Comparison of ENCODE assay signal across 24 mouse cellular contexts in the genomic region with DNA sequence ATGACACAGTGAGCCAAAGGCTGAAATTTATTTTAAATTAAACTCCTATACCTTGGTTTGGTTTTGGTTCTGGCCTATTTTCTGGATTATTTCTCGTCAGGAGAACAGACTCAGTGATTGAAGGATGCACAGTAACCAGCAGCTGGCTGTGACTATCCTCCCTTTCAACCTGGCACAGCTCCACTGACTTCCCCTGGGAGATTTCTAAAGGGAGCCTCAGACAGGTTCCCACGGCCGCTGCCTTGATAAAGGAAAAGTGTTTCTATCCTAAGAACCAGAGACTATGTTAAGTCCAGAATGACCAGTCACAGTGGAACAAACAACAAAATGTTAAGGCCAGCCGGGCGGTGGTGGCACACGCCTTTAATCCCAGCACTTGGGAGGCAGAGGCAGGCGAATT. TPM values are rescaled to one million over a fixed set of nuclear protein-coding genes. Genes with fewer than 3 reads are reported as not detected.
A peak's percentile ranks its signal among the peaks of the same experiment; 100 is the strongest.
DNase-seq lines count a peak whose midpoint lies in the region; ATAC-seq and TF ChIP-seq lines count a peak whose summit lies in the region.
"Had no signal": no experiment of that assay in that cellular context is flagged by ENCODE, and none has a peak within 500 bp of the region (broad histone marks: within the 10 kb centered on the region; RNA-seq: fewer than 3 reads in every experiment).

No protein-coding gene starts in this region.

- no peaks in the 10 kb centered on the region for H3K9me3 ChIP-seq in embryonic facial prominence, embryonic 14.5 days (ENCODE audit: control insufficient read depth, low read length)
- H3K9me3 ChIP-seq in embryonic facial prominence, embryonic 10.5 days: no peaks in the 10 kb centered on the region
- H3K9me3 ChIP-seq in midbrain, embryonic 14.5 days (ENCODE audit: control insufficient read depth, low read length): no peaks in the 10 kb centered on the region
- H3K9me3 ChIP-seq in midbrain, embryonic 15.5 days: no peaks in the 10 kb centered on the region
- H3K9me3 ChIP-seq in heart, postnatal 0 days (replicated peaks; ENCODE audit: control insufficient read depth, low read length): no peaks in the 10 kb centered on the region
- no peaks in the 10 kb centered on the region for H3K9me3 ChIP-seq in forebrain, embryonic 16.5 days (ENCODE audit: control insufficient read depth, low read length)
- H3K9me3 ChIP-seq in hindbrain, embryonic 16.5 days (ENCODE audit: control insufficient read depth, low read length): no peaks in the 10 kb centered on the region
- H3K9me3 ChIP-seq: forebrain, embryonic 12.5 days; hindbrain, embryonic 10.5 days; limb, embryonic 10.5 days; midbrain, embryonic 13.5 days; stomach, embryonic 15.5 days had no signal

- H3K9ac ChIP-seq in embryonic facial prominence, embryonic 14.5 days (ENCODE audit: low read depth, low read length): no peak overlapping the region
- no peak overlapping the region for H3K9ac ChIP-seq in midbrain, embryonic 14.5 days (replicated peaks; ENCODE audit: low read length)
- no peak overlapping the region for H3K9ac ChIP-seq in midbrain, embryonic 15.5 days
- H3K9ac ChIP-seq in heart, postnatal 0 days (replicated peaks; ENCODE audit: low read depth, low read length): no peak overlapping the region
- no peak overlapping the region for H3K9ac ChIP-seq in forebrain, embryonic 16.5 days (replicated peaks; ENCODE audit: low read depth, low read length)
- H3K9ac ChIP-seq in hindbrain, embryonic 16.5 days (ENCODE audit: low read depth, low read length): no peak overlapping the region
- H3K9ac ChIP-seq: forebrain, embryonic 12.5 days; liver, postnatal 0 days; midbrain, embryonic 13.5 days; stomach, embryonic 15.5 days had no signal

- H3K36me3 ChIP-seq in embryonic facial prominence, embryonic 14.5 days (ENCODE audit: control insufficient read depth, insufficient read depth, low read length): no peaks in the 10 kb centered on the region
- H3K36me3 ChIP-seq in embryonic facial prominence, embryonic 10.5 days (replicated peaks): no peaks in the 10 kb centered on the region
- no peaks in the 10 kb centered on the region for H3K36me3 ChIP-seq in midbrain, embryonic 14.5 days (ENCODE audit: control insufficient read depth, insufficient read depth, low read length)
- H3K36me3 ChIP-seq in midbrain, embryonic 15.5 days (replicated peaks): no peaks in the 10 kb centered on the region
- H3K36me3 ChIP-seq in heart, postnatal 0 days (replicated peaks; ENCODE audit: control insufficient read depth, insufficient read depth, low read length): no peaks in the 10 kb centered on the region
- no peaks in the 10 kb centered on the region for H3K36me3 ChIP-seq in forebrain, embryonic 16.5 days (ENCODE audit: control insufficient read depth, insufficient read depth)
- H3K36me3 ChIP-seq in hindbrain, embryonic 16.5 days (ENCODE audit: control insufficient read depth, insufficient read depth, low read length): no peaks in the 10 kb centered on the region
- H3K36me3 ChIP-seq: forebrain, embryonic 12.5 days; hindbrain, embryonic 10.5 days; limb, embryonic 10.5 days; midbrain, embryonic 13.5 days; stomach, embryonic 15.5 days had no signal

- no peak overlapping the region for H3K4me2 ChIP-seq in embryonic facial prominence, embryonic 14.5 days (ENCODE audit: low read depth, low read length)
- H3K4me2 ChIP-seq in midbrain, embryonic 14.5 days (ENCODE audit: low read length): no peak overlapping the region
- no peak overlapping the region for H3K4me2 ChIP-seq in midbrain, embryonic 15.5 days
- H3K4me2 ChIP-seq in heart, postnatal 0 days (ENCODE audit: low read depth, low read length): no peak overlapping the region
- H3K4me2 ChIP-seq in forebrain, embryonic 16.5 days (ENCODE audit: low read length): no peak overlapping the region
- H3K4me2 ChIP-seq in hindbrain, embryonic 16.5 days (ENCODE audit: low read length): no peak overlapping the region
- H3K4me2 ChIP-seq: forebrain, embryonic 12.5 days; midbrain, embryonic 13.5 days; stomach, embryonic 15.5 days had no signal

- no peak for TF ChIP-seq CTCF in heart, postnatal 0 days (IDR thresholded peaks at IDR 0.05; ENCODE audit: low read depth)

- H3K27me3 ChIP-seq in embryonic facial prominence, embryonic 14.5 days (replicated peaks; ENCODE audit: control insufficient read depth, insufficient read depth, low read length): no peaks in the 10 kb centered on the region
- H3K27me3 ChIP-seq in embryonic facial prominence, embryonic 10.5 days (replicated peaks; ENCODE audit: low read depth, poor library complexity, severe bottlenecking): no peaks in the 10 kb centered on the region
- no peaks in the 10 kb centered on the region for H3K27me3 ChIP-seq in midbrain, embryonic 14.5 days (ENCODE audit: control insufficient read depth, insufficient read depth, low read length)
- H3K27me3 ChIP-seq in midbrain, embryonic 15.5 days (replicated peaks): no peaks in the 10 kb centered on the region
- no peaks in the 10 kb centered on the region for H3K27me3 ChIP-seq in heart, postnatal 0 days (ENCODE audit: control insufficient read depth, insufficient read depth, low read length)
- H3K27me3 ChIP-seq in forebrain, embryonic 16.5 days (replicated peaks; ENCODE audit: control insufficient read depth, insufficient read depth, low read length): no peaks in the 10 kb centered on the region
- no peaks in the 10 kb centered on the region for H3K27me3 ChIP-seq in hindbrain, embryonic 16.5 days (replicated peaks; ENCODE audit: control insufficient read depth, insufficient read depth, low read length)
- H3K27me3 ChIP-seq: CH12.LX; forebrain, embryonic 12.5 days; midbrain, embryonic 13.5 days; stomach, embryonic 15.5 days had no signal

- ATAC-seq in embryonic facial prominence, embryonic 14.5 days (ENCODE audit: low read depth): no peak
- no peak for ATAC-seq in midbrain, embryonic 14.5 days (ENCODE audit: low FRiP score, low TSS enrichment)
- ATAC-seq in midbrain, embryonic 15.5 days (replicated peaks): no peak
- ATAC-seq in heart, postnatal 0 days (ENCODE audit: insufficient read depth, low read depth): no peak
- ATAC-seq in forebrain, embryonic 16.5 days: no peak
- no peak for ATAC-seq in hindbrain, embryonic 16.5 days
- ATAC-seq: liver, postnatal 0 days had no signal

- TF ChIP-seq EP300 in heart, postnatal 0 days (IDR thresholded peaks at IDR 0.05; ENCODE audit: low read depth): no peak

- no peak overlapping the region for H3K27ac ChIP-seq in embryonic facial prominence, embryonic 14.5 days (replicated peaks; ENCODE audit: low read depth, low read length)
- no peak overlapping the region for H3K27ac ChIP-seq in embryonic facial prominence, embryonic 10.5 days (replicated peaks)
- H3K27ac ChIP-seq in midbrain, embryonic 14.5 days (replicated peaks; ENCODE audit: low read depth, low read length): no peak overlapping the region
- H3K27ac ChIP-seq in midbrain, embryonic 15.5 days: no peak overlapping the region
- H3K27ac ChIP-seq in heart, postnatal 0 days (ENCODE audit: low read depth): peak overlapping the region; percentile 30; the same call in 1 of the 2 replicates
- H3K27ac ChIP-seq in forebrain, embryonic 16.5 days (ENCODE audit: low read length): no peak overlapping the region
- no peak overlapping the region for H3K27ac ChIP-seq in hindbrain, embryonic 16.5 days (ENCODE audit: low read depth, low read length)
- H3K27ac ChIP-seq: hindbrain, embryonic 10.5 days; limb, embryonic 10.5 days; stomach, embryonic 15.5 days had no signal

- 74% methylated on average over 7 of the region's 7 CpGs for WGBS in embryonic facial prominence, embryonic 14.5 days
- 84% methylated on average over 7 of the region's 7 CpGs for WGBS in embryonic facial prominence, embryonic 10.5 days
- WGBS in midbrain, embryonic 14.5 days: 71% methylated on average over 7 of the region's 7 CpGs
- WGBS in midbrain, embryonic 15.5 days: 72% methylated on average over 7 of the region's 7 CpGs
- 41% methylated on average over 7 of the region's 7 CpGs for WGBS in heart, postnatal 0 days
- WGBS in forebrain, embryonic 16.5 days: 74% methylated on average over 7 of the region's 7 CpGs
- WGBS in hindbrain, embryonic 16.5 days: 68% methylated on average over 7 of the region's 7 CpGs

- H3K4me3 ChIP-seq in embryonic facial prominence, embryonic 14.5 days (ENCODE audit: low read depth, low read length): no peak overlapping the region
- H3K4me3 ChIP-seq in embryonic facial prominence, embryonic 10.5 days: no peak overlapping the region
- H3K4me3 ChIP-seq in midbrain, embryonic 14.5 days (replicated peaks; ENCODE audit: low read depth, low read length): no peak overlapping the region
- H3K4me3 ChIP-seq in midbrain, embryonic 15.5 days: no peak overlapping the region
- H3K4me3 ChIP-seq in heart, postnatal 0 days (ENCODE audit: low read depth, low read length): no peak overlapping the region
- no peak overlapping the region for H3K4me3 ChIP-seq in forebrain, embryonic 16.5 days (replicated peaks; ENCODE audit: low read length)
- no peak overlapping the region for H3K4me3 ChIP-seq in hindbrain, embryonic 16.5 days (ENCODE audit: low read length)
- H3K4me3 ChIP-seq: forebrain, embryonic 12.5 days; hindbrain, embryonic 10.5 days; limb, embryonic 10.5 days; midbrain, embryonic 13.5 days; myocyte; stomach, embryonic 15.5 days had no signal

- no peaks in the 10 kb centered on the region for H3K4me1 ChIP-seq in embryonic facial prominence, embryonic 14.5 days (ENCODE audit: control insufficient read depth, insufficient read depth, low read length)
- H3K4me1 ChIP-seq in embryonic facial prominence, embryonic 10.5 days: peaks cover 5% of the 10 kb centered on the region; the same call in 1 of the 2 replicates
- H3K4me1 ChIP-seq in midbrain, embryonic 14.5 days (ENCODE audit: control insufficient read depth, insufficient read depth, low read length): no peaks in the 10 kb centered on the region
- no peaks in the 10 kb centered on the region; the same call in 1 of the 2 replicates for H3K4me1 ChIP-seq in midbrain, embryonic 15.5 days
- H3K4me1 ChIP-seq in heart, postnatal 0 days (ENCODE audit: control insufficient read depth, insufficient read depth): peaks cover 8% of the 10 kb centered on the region
- H3K4me1 ChIP-seq in forebrain, embryonic 16.5 days (replicated peaks; ENCODE audit: control insufficient read depth, insufficient read depth, low read length): peaks cover 12% of the 10 kb centered on the region
- H3K4me1 ChIP-seq in hindbrain, embryonic 16.5 days (ENCODE audit: control insufficient read depth, insufficient read depth, low read depth, low read length): peaks cover 3% of the 10 kb centered on the region; the same call in 1 of the 2 replicates
- H3K4me1 ChIP-seq: hindbrain, embryonic 10.5 days; stomach, embryonic 15.5 days had no signal

- DNase-seq in embryonic facial prominence, embryonic 14.5 days (ENCODE audit: low spot score): peak; percentile 10
- DNase-seq in embryonic facial prominence, embryonic 10.5 days (ENCODE audit: low spot score): no peak
- DNase-seq in midbrain, embryonic 14.5 days: peak; percentile 26
- DNase-seq in heart, postnatal 0 days (ENCODE audit: low spot score): peak; percentile 21
- DNase-seq: cerebellum, adult 9-11 months; kidney, adult 8-10 months; kidney, postnatal 14 days; liver, postnatal 0 days; lung, postnatal 14 days; thymus, adult 18-20 months; thymus, postnatal 4 days had no signal

RNA-seq across cellular contexts. Expression of gene Fam160a1, which starts 36.2 kb away (rescaled TPM):
- 5.6 and 6.5 TPM in 2 replicates for polyA plus RNA-seq in embryonic facial prominence, embryonic 14.5 days (2014; fragmentation: Nextera tagmentation; extraction: Ambion mirVana)
- polyA plus RNA-seq in embryonic facial prominence, embryonic 10.5 days (2016; fragmentation: Nextera tagmentation; extraction: Ambion mirVana): 1.3 and 1.7 TPM in 2 replicates
- 0.07 and 0.12 TPM in 2 replicates for polyA plus RNA-seq in midbrain, embryonic 14.5 days (2014; fragmentation: Nextera tagmentation; extraction: Ambion mirVana)
- polyA plus RNA-seq in midbrain, embryonic 15.5 days (2015; fragmentation: Nextera tagmentation; extraction: Ambion mirVana): 0.21 and 0.45 TPM in 2 replicates
- 34.6 and 37.8 TPM in 2 replicates for total RNA-seq in heart, postnatal 0 days (2014; rRNA removed; ENCODE audit: low replicate concordance)
- polyA plus RNA-seq in heart, postnatal 0 days (2015; fragmentation: Nextera tagmentation; extraction: Ambion mirVana): 9.4 and 10.5 TPM in 2 replicates
- 1.4 and 1.7 TPM in 2 replicates for polyA plus RNA-seq in forebrain, embryonic 16.5 days (2015; fragmentation: Nextera tagmentation; extraction: Ambion mirVana)
- 0.57 and 0.63 TPM in 2 replicates for polyA plus RNA-seq in hindbrain, embryonic 16.5 days (2015; fragmentation: Nextera tagmentation; extraction: Ambion mirVana)
- total RNA-seq: granulocyte monocyte progenitor cell, adult 5-6 weeks; megakaryocyte, adult 5-6 weeks; MEL had no signal
